Mouse (Mus musculus) forebrain, embryonic 12.5 days (tissue): ENCODE results near the gene Cd7. TPM values are rescaled to one million over a fixed set of nuclear protein-coding genes. Genes with fewer than 3 reads are reported as not detected.

Source experiments
- ATAC-seq: fragments of 200-750 bp; cut with Nextera tagmentation; 2 replicates; pipeline ENCODE4 v1.8.0; 2017; ENCODE audit warnings: moderate TSS enrichment; ENCODE audit not compliant: low FRiP score
- H3K27ac ChIP-seq: fragments of 300-500 bp; sonication (generic); 2 replicates; pipeline ENCODE4 v1.5.1; 2016; ENCODE audit warnings: mild to moderate bottlenecking
- H3K27me3 ChIP-seq: fragments of 300-500 bp; sonication (generic); 2 replicates; pipeline ENCODE4 v1.6.1; 2016; ENCODE audit warnings: mild to moderate bottlenecking
- H3K36me3 ChIP-seq: fragments of 300-500 bp; sonication (generic); replicated peaks from 2 replicates; pipeline ENCODE4 v1.6.1; 2016; ENCODE audit warnings: mild to moderate bottlenecking
- H3K4me1 ChIP-seq: fragments of 300-500 bp; sonication (generic); 2 replicates; pipeline ENCODE4 v1.6.1; 2016
- H3K4me2 ChIP-seq: fragments of 300-500 bp; sonication (generic); 2 replicates; pipeline ENCODE4 v1.6.1; 2016; ENCODE audit warnings: mild to moderate bottlenecking, moderate library complexity
- H3K4me3 ChIP-seq: fragments of 300-500 bp; sonication (generic); replicated peaks from 2 replicates; pipeline ENCODE4 v1.5.1; 2016; ENCODE audit warnings: mild to moderate bottlenecking
- H3K9ac ChIP-seq: fragments of 300-500 bp; sonication (generic); 2 replicates; pipeline ENCODE4 v1.6.1; 2016; ENCODE audit warnings: mild to moderate bottlenecking
- H3K9me3 ChIP-seq: fragments of 300-500 bp; sonication (generic); 2 replicates; pipeline ENCODE4 v1.6.1; 2016
- WGBS: fragments of 180-500 bp; shearing (Covaris S2); methylation state at CpG from one replicate; pipeline ENCODE4 v1.1.7; 2016; 5-methylcytosine and 5-hydroxymethylcytosine counted together
- polyA plus RNA-seq: library from polyadenylated mRNA; unstranded; fragments of >200 nt; fragmentation: Nextera tagmentation; extraction: Ambion mirVana; gene quantifications from 2 replicates; pipeline ENCODE4 v1.2.1, GENCODE M21; 2016

Gene Cd7
- polyA plus RNA-seq, 1 experiment from 2014 or later: not detected

GRCm38 (mm10) chr11:120987608-120988007 is 51.6 kb downstream of the Cd7 start:
- Histone ChIP-seq H3K4me3 (no peak overlapping the region), H3K9ac (no peak overlapping the region), H3K4me1 (peaks cover 39% of the 10 kb centered on the region), H3K27me3 (no peaks in the 10 kb centered on the region), H3K4me2 (no peak overlapping the region), H3K27ac (no peak overlapping the region), H3K36me3 (peaks cover 35% of the 10 kb centered on the region), H3K9me3 (no peaks in the 10 kb centered on the region)
- 89% methylated on average over 3 of the region's 3 CpGs for WGBS
- ATAC-seq: no peak

Other genes with a start within 250 kb of the Cd7 start
- 67.9 and 69.6 TPM in 2 replicates for gene Dus1l, start 243.0 kb downstream of the Cd7 start, polyA plus RNA-seq
- 118 and 139 TPM in 2 replicates for gene Fasn, start 214.9 kb downstream of the Cd7 start, polyA plus RNA-seq
- gene Ccdc57, start 106.5 kb downstream of the Cd7 start, polyA plus RNA-seq: 6.7 and 8.8 TPM in 2 replicates
- 34.2 and 36.4 TPM in 2 replicates for gene Slc16a3, start 90.9 kb downstream of the Cd7 start, polyA plus RNA-seq
- gene Csnk1d, start 48.1 kb downstream of the Cd7 start, polyA plus RNA-seq: 150 and 165 TPM in 2 replicates
- not detected in 2 replicates for gene Sectm1b, start 24.2 kb upstream of the Cd7 start, polyA plus RNA-seq
- not detected in 2 replicates for gene Sectm1a, start 41.8 kb upstream of the Cd7 start, polyA plus RNA-seq
- 0.09 TPM in 1 of 2 replicates, not detected in the other for gene Tex19.2, start 79.3 kb upstream of the Cd7 start, polyA plus RNA-seq
- gene Tex19.1, start 106.7 kb upstream of the Cd7 start, polyA plus RNA-seq: not detected in 2 replicates
- gene Uts2r, start 120.9 kb upstream of the Cd7 start, polyA plus RNA-seq: not detected in 2 replicates
- 7.9 and 8.4 TPM in 2 replicates for gene Hexdc, start 165.0 kb upstream of the Cd7 start, polyA plus RNA-seq
- gene Ogfod3, start 165.3 kb upstream of the Cd7 start, polyA plus RNA-seq: 16.1 and 19.7 TPM in 2 replicates
- gene Cybc1, start 189.9 kb upstream of the Cd7 start, polyA plus RNA-seq: 33.3 and 34.0 TPM in 2 replicates
- gene Narf, start 197.8 kb upstream of the Cd7 start, polyA plus RNA-seq: 65.0 and 72.4 TPM in 2 replicates
- gene Foxk2, start 220.6 kb upstream of the Cd7 start, polyA plus RNA-seq: 13.0 and 13.8 TPM in 2 replicates